Mouse (Mus musculus): ENCODE results near the gene Sh3kbp1.

Sh3kbp1 gene

GRCm38 (mm10) chrX:159744035-159744434 is 117.0 kb downstream of the Sh3kbp1 start:
- DNase-seq (ENCODE audit: low spot score in 2 of 2): no peak

- DNase-seq (ENCODE audit: low spot score in 2 of 2): no peak
Measured at GRCm38 (mm10) chrX:159744620-159745019, 117.5 kb downstream of the Sh3kbp1 start.

GRCm38 (mm10) chrX:159751834-159752233 is 124.8 kb downstream of the Sh3kbp1 start:
- DNase-seq (ENCODE audit: low spot score in 2 of 2): peak in 1 of 2 experiments; percentile 37

GRCm38 (mm10) chrX:159756261-159756660 is 129.2 kb downstream of the Sh3kbp1 start:
- no peak for DNase-seq (ENCODE audit: low spot score in 2 of 2)

GRCm38 (mm10) chrX:159756901-159757821 is 130.1 kb downstream of the Sh3kbp1 start:
- no peak for DNase-seq (ENCODE audit: low spot score in 2 of 2)

- peak; percentile 19 to 55 for DNase-seq (ENCODE audit: low spot score in 2 of 2)
Measured at GRCm38 (mm10) chrX:159757854-159758540, 130.9 kb downstream of the Sh3kbp1 start.

- no peak for DNase-seq (ENCODE audit: low spot score in 2 of 2)
Measured at GRCm38 (mm10) chrX:159763801-159764200, 136.7 kb downstream of the Sh3kbp1 start.

GRCm38 (mm10) chrX:159765850-159766249 is 138.8 kb downstream of the Sh3kbp1 start:
- DNase-seq (ENCODE audit: low spot score in 2 of 2): no peak

GRCm38 (mm10) chrX:159769005-159769404 is 141.9 kb downstream of the Sh3kbp1 start:
- DNase-seq (ENCODE audit: low spot score in 2 of 2): no peak

- DNase-seq (ENCODE audit: low spot score in 2 of 2): no peak
Measured at GRCm38 (mm10) chrX:159769773-159770172, 142.7 kb downstream of the Sh3kbp1 start.

- no peak for DNase-seq (ENCODE audit: low spot score in 2 of 2)
Measured at GRCm38 (mm10) chrX:159772137-159772536, 145.1 kb downstream of the Sh3kbp1 start.

GRCm38 (mm10) chrX:159775042-159775441 is 148.0 kb downstream of the Sh3kbp1 start:
- no peak for DNase-seq (ENCODE audit: low spot score in 2 of 2)

- DNase-seq (ENCODE audit: low spot score in 2 of 2): no peak
Measured at GRCm38 (mm10) chrX:159778787-159779186, 151.7 kb downstream of the Sh3kbp1 start.

GRCm38 (mm10) chrX:159790516-159790915 is 163.4 kb downstream of the Sh3kbp1 start:
- DNase-seq (ENCODE audit: low spot score in 2 of 2): no peak

- DNase-seq (ENCODE audit: low spot score in 2 of 2): no peak
Measured at GRCm38 (mm10) chrX:159795603-159796002, 168.5 kb downstream of the Sh3kbp1 start.

GRCm38 (mm10) chrX:159804371-159804770 is 177.3 kb downstream of the Sh3kbp1 start:
- DNase-seq (ENCODE audit: low spot score in 2 of 2): no peak

- no peak for DNase-seq (ENCODE audit: low spot score in 2 of 2)
Measured at GRCm38 (mm10) chrX:159809510-159809909, 182.4 kb downstream of the Sh3kbp1 start.

- no peak for DNase-seq (ENCODE audit: low spot score in 2 of 2)
Measured at GRCm38 (mm10) chrX:159810469-159810868, 183.4 kb downstream of the Sh3kbp1 start.

GRCm38 (mm10) chrX:159817508-159817907 is 190.4 kb downstream of the Sh3kbp1 start:
- DNase-seq (ENCODE audit: low spot score in 2 of 2): no peak

- no peak for DNase-seq (ENCODE audit: low spot score in 2 of 2)
Measured at GRCm38 (mm10) chrX:159828135-159828534, 201.1 kb downstream of the Sh3kbp1 start.

- DNase-seq (ENCODE audit: low spot score in 2 of 2): no peak
Measured at GRCm38 (mm10) chrX:159829192-159829852, 202.2 kb downstream of the Sh3kbp1 start.

- DNase-seq (ENCODE audit: low spot score in 2 of 2): no peak
Measured at GRCm38 (mm10) chrX:159831176-159831575, 204.1 kb downstream of the Sh3kbp1 start.

Measured in spleen, postnatal 10 days (tissue).